Mouse (Mus musculus): ENCODE measurements around the gene Rab11fip5.

Rab11fip5 gene

GRCm38 (mm10) chr6:85314064-85314798 lies 60.2 kb downstream of the Rab11fip5 start:
- no peak for DNase-seq (ENCODE audit: low read depth, low spot score)

- no peak for DNase-seq (ENCODE audit: low read depth, low spot score)
Observed at GRCm38 (mm10) chr6:85307894-85308293, 66.5 kb downstream of the Rab11fip5 start.

- no peak for DNase-seq (ENCODE audit: low read depth, low spot score)
Observed at GRCm38 (mm10) chr6:85306375-85306774, 68.1 kb downstream of the Rab11fip5 start.

GRCm38 (mm10) chr6:85305826-85306225 lies 68.6 kb downstream of the Rab11fip5 start:
- no peak for DNase-seq (ENCODE audit: low read depth, low spot score)

- DNase-seq (ENCODE audit: low read depth, low spot score): no peak
Observed at GRCm38 (mm10) chr6:85304966-85305365, 69.5 kb downstream of the Rab11fip5 start.

GRCm38 (mm10) chr6:85302326-85303055 lies 71.9 kb downstream of the Rab11fip5 start:
- peak; percentile 13 for DNase-seq (ENCODE audit: low read depth, low spot score)

- DNase-seq (ENCODE audit: low read depth, low spot score): no peak
Observed at GRCm38 (mm10) chr6:85295384-85296167, 78.9 kb downstream of the Rab11fip5 start.

- DNase-seq (ENCODE audit: low read depth, low spot score): no peak
Observed at GRCm38 (mm10) chr6:85294004-85294379, 80.4 kb downstream of the Rab11fip5 start.

GRCm38 (mm10) chr6:85293255-85294003 lies 81.0 kb downstream of the Rab11fip5 start:
- no peak for DNase-seq (ENCODE audit: low read depth, low spot score)

- no peak for DNase-seq (ENCODE audit: low read depth, low spot score)
Observed at GRCm38 (mm10) chr6:85290869-85291824, 83.3 kb downstream of the Rab11fip5 start.

GRCm38 (mm10) chr6:85288193-85288857 lies 86.1 kb downstream of the Rab11fip5 start:
- no peak for DNase-seq (ENCODE audit: low read depth, low spot score)

GRCm38 (mm10) chr6:85286283-85287047 lies 88.0 kb downstream of the Rab11fip5 start:
- no peak for DNase-seq (ENCODE audit: low read depth, low spot score)
